Mouse (Mus musculus): ENCODE measurements around the gene Rrm1. TPM values are rescaled to one million over a fixed set of nuclear protein-coding genes. Genes with fewer than 3 reads are reported as not detected.
"Not testable (repeated sequence)": the region's sequence is repeated elsewhere in the genome, so short reads cannot be mapped to it uniquely, and the experiment has no call there.

Gene Rrm1
- total and polyA plus RNA-seq, 2 experiments from 2014 or later: 34.4 to 58.2 TPM

- no peak overlapping the region for H3K27ac ChIP-seq (ENCODE audit: low read depth)
- H3K4me3 ChIP-seq (ENCODE audit: low read depth, low read length): no peak overlapping the region
- peaks cover 5% of the 10 kb centered on the region; the same call in 1 of the 2 replicates for H3K4me1 ChIP-seq (ENCODE audit: control insufficient read depth, insufficient read depth)
- no peak overlapping the region for H3K4me2 ChIP-seq (ENCODE audit: low read depth, low read length)
- no peak for DNase-seq (ENCODE audit: low spot score)
- no peak for TF ChIP-seq EP300 (IDR thresholded peaks at IDR 0.05; ENCODE audit: low read depth)
- TF ChIP-seq CTCF (IDR thresholded peaks at IDR 0.05; ENCODE audit: low read depth): no peak
- no peaks in the 10 kb centered on the region for H3K27me3 ChIP-seq (ENCODE audit: control insufficient read depth, insufficient read depth, low read length)
- peak; percentile 48; the same call in 1 of the 2 replicates for ATAC-seq (ENCODE audit: insufficient read depth, low read depth)
- no peak overlapping the region for H3K9ac ChIP-seq (replicated peaks; ENCODE audit: low read depth, low read length)
- 38% methylated on average over 2 of the region's 2 CpGs for WGBS
- no peaks in the 10 kb centered on the region for H3K36me3 ChIP-seq (replicated peaks; ENCODE audit: control insufficient read depth, insufficient read depth, low read length)
- H3K9me3 ChIP-seq (replicated peaks; ENCODE audit: control insufficient read depth, low read length): no peaks in the 10 kb centered on the region
Observed at GRCm38 (mm10) chr7:102483665-102484064, 42.2 kb downstream of the Rrm1 start.

- not testable (repeated sequence) for H3K27me3 ChIP-seq (ENCODE audit: control insufficient read depth, insufficient read depth, low read length); H3K4me2 ChIP-seq (ENCODE audit: low read depth, low read length); DNase-seq (ENCODE audit: low spot score); H3K4me3 ChIP-seq (ENCODE audit: low read depth, low read length); H3K27ac ChIP-seq (ENCODE audit: low read depth); ATAC-seq (ENCODE audit: insufficient read depth, low read depth); H3K9ac ChIP-seq (replicated peaks; ENCODE audit: low read depth, low read length); H3K9me3 ChIP-seq (replicated peaks; ENCODE audit: control insufficient read depth, low read length); H3K36me3 ChIP-seq (replicated peaks; ENCODE audit: control insufficient read depth, insufficient read depth, low read length); H3K4me1 ChIP-seq (ENCODE audit: control insufficient read depth, insufficient read depth)
- 70% methylated on average over 7 of the region's 8 CpGs for WGBS
Observed at GRCm38 (mm10) chr7:102484766-102485165, 43.3 kb downstream of the Rrm1 start.

GRCm38 (mm10) chr7:102486105-102486504 is 44.6 kb downstream of the Rrm1 start:
- Histone ChIP-seq H3K27ac (ENCODE audit: low read depth) (no peak overlapping the region), H3K4me3 (ENCODE audit: low read depth, low read length) (no peak overlapping the region), H3K4me1 (ENCODE audit: control insufficient read depth, insufficient read depth) (no peaks in the 10 kb centered on the region), H3K36me3 (replicated peaks; ENCODE audit: control insufficient read depth, insufficient read depth, low read length) (no peaks in the 10 kb centered on the region), H3K4me2 (ENCODE audit: low read depth, low read length) (no peak overlapping the region), H3K9me3 (replicated peaks; ENCODE audit: control insufficient read depth, low read length) (no peaks in the 10 kb centered on the region), H3K27me3 (ENCODE audit: control insufficient read depth, insufficient read depth, low read length) (no peaks in the 10 kb centered on the region), H3K9ac (replicated peaks; ENCODE audit: low read depth, low read length) (no peak overlapping the region)
- no peak for DNase-seq (ENCODE audit: low spot score)
- ATAC-seq (ENCODE audit: insufficient read depth, low read depth): no peak
- TF ChIP-seq EP300 (IDR thresholded peaks at IDR 0.05; ENCODE audit: low read depth): no peak
- no peak for TF ChIP-seq CTCF (IDR thresholded peaks at IDR 0.05; ENCODE audit: low read depth)
- 19% methylated on average over 1 of the region's 1 CpGs for WGBS

- H3K4me2 ChIP-seq (ENCODE audit: low read depth, low read length): no peak within 1 kb of the TSS
- H3K27me3 ChIP-seq (ENCODE audit: control insufficient read depth, insufficient read depth, low read length): no peaks in the 10 kb centered on the region
- no peak within 1 kb of the TSS for H3K27ac ChIP-seq (ENCODE audit: low read depth)
- H3K4me3 ChIP-seq (ENCODE audit: low read depth, low read length): no peak within 1 kb of the TSS
- H3K4me1 ChIP-seq (ENCODE audit: control insufficient read depth, insufficient read depth): no peaks in the 10 kb centered on the region
- 56% methylated on average over 1 of the region's 1 CpGs for WGBS
- DNase-seq (ENCODE audit: low spot score) (no peak), ATAC-seq (ENCODE audit: insufficient read depth, low read depth) (no peak)
- H3K36me3 ChIP-seq (replicated peaks; ENCODE audit: control insufficient read depth, insufficient read depth, low read length): no peaks in the 10 kb centered on the region
- H3K9ac ChIP-seq (replicated peaks; ENCODE audit: low read depth, low read length): no peak within 1 kb of the TSS
- no peaks in the 10 kb centered on the region for H3K9me3 ChIP-seq (replicated peaks; ENCODE audit: control insufficient read depth, low read length)
- no peak for TF ChIP-seq EP300 (IDR thresholded peaks at IDR 0.05; ENCODE audit: low read depth)
- no peak for TF ChIP-seq CTCF (IDR thresholded peaks at IDR 0.05; ENCODE audit: low read depth)
Observed at GRCm38 (mm10) chr7:102488161-102488560, 46.7 kb downstream of the Rrm1 start, which contains the start of gene Olfr544. Olfr544 (minus strand) TSS chr7:102488313.

GRCm38 (mm10) chr7:102494416-102494815 is 52.9 kb downstream of the Rrm1 start:
- not testable (repeated sequence) for H3K4me3 ChIP-seq (ENCODE audit: low read depth, low read length); ATAC-seq (ENCODE audit: insufficient read depth, low read depth); H3K27me3 ChIP-seq (ENCODE audit: control insufficient read depth, insufficient read depth, low read length); DNase-seq (ENCODE audit: low spot score); H3K4me2 ChIP-seq (ENCODE audit: low read depth, low read length); H3K4me1 ChIP-seq (ENCODE audit: control insufficient read depth, insufficient read depth); H3K9me3 ChIP-seq (replicated peaks; ENCODE audit: control insufficient read depth, low read length); H3K9ac ChIP-seq (replicated peaks; ENCODE audit: low read depth, low read length); H3K36me3 ChIP-seq (replicated peaks; ENCODE audit: control insufficient read depth, insufficient read depth, low read length); H3K27ac ChIP-seq (ENCODE audit: low read depth)
- WGBS: 46% methylated on average over 6 of the region's 7 CpGs

GRCm38 (mm10) chr7:102499473-102499872 is 58.0 kb downstream of the Rrm1 start, which contains the start of gene Olfr545:
Olfr545 (minus strand) TSS chr7:102499573.
- Histone ChIP-seq H3K27me3 (ENCODE audit: control insufficient read depth, insufficient read depth, low read length) (no peaks in the 10 kb centered on the region), H3K4me1 (ENCODE audit: control insufficient read depth, insufficient read depth) (no peaks in the 10 kb centered on the region), H3K4me3 (ENCODE audit: low read depth, low read length) (no peak within 1 kb of the TSS), H3K4me2 (ENCODE audit: low read depth, low read length) (no peak within 1 kb of the TSS), H3K9me3 (replicated peaks; ENCODE audit: control insufficient read depth, low read length) (no peaks in the 10 kb centered on the region), H3K36me3 (replicated peaks; ENCODE audit: control insufficient read depth, insufficient read depth, low read length) (no peaks in the 10 kb centered on the region), H3K27ac (ENCODE audit: low read depth) (no peak within 1 kb of the TSS), H3K9ac (replicated peaks; ENCODE audit: low read depth, low read length) (no peak within 1 kb of the TSS)
- DNase-seq (ENCODE audit: low spot score): no peak
- WGBS: 44% methylated on average over 3 of the region's 3 CpGs
- TF ChIP-seq CTCF (IDR thresholded peaks at IDR 0.05; ENCODE audit: low read depth) (no peak), EP300 (IDR thresholded peaks at IDR 0.05; ENCODE audit: low read depth) (no peak)
- no peak for ATAC-seq (ENCODE audit: insufficient read depth, low read depth)

Data from heart, postnatal 0 days (tissue).